In genomic region chr16:38522129-38523084, GRCm38 (mm10) we compare ENCODE assay signal across 8 mouse cellular contexts. TPM values are rescaled to one million over a fixed set of nuclear protein-coding genes. Genes with fewer than 3 reads are reported as not detected.
DNase-seq lines count a peak whose midpoint lies in the region; ATAC-seq and TF ChIP-seq lines count a peak whose summit lies in the region.

Timmdc1 (minus strand) TSS chr16:38522663.

- no peaks in the 10 kb centered on the region for H3K9me3 ChIP-seq in embryonic facial prominence, embryonic 13.5 days
- no peaks in the 10 kb centered on the region for H3K9me3 ChIP-seq in limb, embryonic 12.5 days
- no peaks in the 10 kb centered on the region for H3K9me3 ChIP-seq in midbrain, embryonic 15.5 days

- no peak for TF ChIP-seq CTCF in kidney, adult 2 months (conservative IDR thresholded peaks at IDR 0.05; ENCODE audit: insufficient read depth, insufficient read length, low read depth, low read length)
- no peak for TF ChIP-seq CTCF in spleen, adult 2 months (IDR thresholded peaks at IDR 0.05; ENCODE audit: extremely low read depth, insufficient read depth, insufficient read length, insufficient replicate concordance)

- peaks cover 11% of the 10 kb centered on the region; the same call in 1 of the 2 replicates for H3K4me1 ChIP-seq in embryonic facial prominence, embryonic 13.5 days
- H3K4me1 ChIP-seq in kidney, adult 2 months (ENCODE audit: control insufficient read depth, insufficient read depth, low read length): peaks cover 7% of the 10 kb centered on the region
- peaks cover 11% of the 10 kb centered on the region; the same call in 1 of the 2 replicates for H3K4me1 ChIP-seq in limb, embryonic 12.5 days (replicated peaks)
- H3K4me1 ChIP-seq in midbrain, embryonic 15.5 days: peaks cover 18% of the 10 kb centered on the region
- H3K4me1 ChIP-seq in spleen, adult 2 months (ENCODE audit: control insufficient read depth, insufficient read depth, insufficient read length): no peaks in the 10 kb centered on the region; the same call in none of the 2 replicates

- H3K27ac ChIP-seq in embryonic facial prominence, embryonic 13.5 days: peak within 1 kb of the TSS; percentile 93
- H3K27ac ChIP-seq in kidney, adult 2 months (ENCODE audit: insufficient read depth, low read depth, low read length): peak within 1 kb of the TSS; percentile 86
- H3K27ac ChIP-seq in limb, embryonic 12.5 days: peak within 1 kb of the TSS; percentile 92
- peak within 1 kb of the TSS; percentile 92 for H3K27ac ChIP-seq in midbrain, embryonic 15.5 days
- H3K27ac ChIP-seq in spleen, adult 2 months (ENCODE audit: insufficient read depth, low read length): peak within 1 kb of the TSS; percentile 99

- under 1% methylated on average over 73 of the region's 73 CpGs for WGBS in embryonic facial prominence, embryonic 13.5 days
- under 1% methylated on average over 73 of the region's 73 CpGs for WGBS in kidney, adult 2 months
- under 1% methylated on average over 73 of the region's 73 CpGs for WGBS in limb, embryonic 12.5 days
- WGBS in midbrain, embryonic 15.5 days: under 1% methylated on average over 73 of the region's 73 CpGs
- WGBS in spleen, adult 2 months: under 1% methylated on average over 72 of the region's 73 CpGs

- DNase-seq in 3134 (ENCODE audit: extremely low read depth, insufficient read length, low spot score): peak; percentile 96
- DNase-seq in adrenal gland, postnatal 36 days: peak; percentile 97 to 98
- peak; percentile 97 for DNase-seq in heart, adult 18-20 months
- peak; percentile 98 for DNase-seq in kidney, adult 2 months
- DNase-seq in spleen, adult 2 months (ENCODE audit: low read depth in 1 of 2, low spot score in 2 of 2): peak; percentile 94 to 95

- TF ChIP-seq POLR2A in kidney, adult 2 months (IDR thresholded peaks at IDR 0.05; ENCODE audit: low read depth, low read length): peak; percentile 41
- TF ChIP-seq POLR2A in spleen, adult 2 months (IDR thresholded peaks at IDR 0.05; ENCODE audit: low read depth, low read length): peak; percentile 60

- peak within 1 kb of the TSS; percentile 94 for H3K9ac ChIP-seq in embryonic facial prominence, embryonic 13.5 days
- peak within 1 kb of the TSS; percentile 87 for H3K9ac ChIP-seq in limb, embryonic 12.5 days (replicated peaks)
- peak within 1 kb of the TSS; percentile 99 for H3K9ac ChIP-seq in midbrain, embryonic 15.5 days

- H3K27me3 ChIP-seq in embryonic facial prominence, embryonic 13.5 days: no peaks in the 10 kb centered on the region
- H3K27me3 ChIP-seq in kidney, adult 2 months (replicated peaks; ENCODE audit: control insufficient read depth, insufficient read depth, low read length): no peaks in the 10 kb centered on the region
- no peaks in the 10 kb centered on the region for H3K27me3 ChIP-seq in limb, embryonic 12.5 days
- no peaks in the 10 kb centered on the region for H3K27me3 ChIP-seq in midbrain, embryonic 15.5 days (replicated peaks)
- no peaks in the 10 kb centered on the region for H3K27me3 ChIP-seq in spleen, adult 2 months (ENCODE audit: control insufficient read depth, insufficient read depth, low read length)

- peaks cover 45% of the 10 kb centered on the region for H3K36me3 ChIP-seq in embryonic facial prominence, embryonic 13.5 days
- no peaks in the 10 kb centered on the region; the same call in 1 of the 2 replicates for H3K36me3 ChIP-seq in kidney, adult 2 months (ENCODE audit: control insufficient read depth, insufficient read depth, low read length)
- peaks cover 45% of the 10 kb centered on the region for H3K36me3 ChIP-seq in limb, embryonic 12.5 days
- peaks cover 27% of the 10 kb centered on the region for H3K36me3 ChIP-seq in midbrain, embryonic 15.5 days (replicated peaks)
- peaks cover 6% of the 10 kb centered on the region; the same call in 1 of the 2 replicates for H3K36me3 ChIP-seq in spleen, adult 2 months (ENCODE audit: control insufficient read depth, insufficient read depth, low read length)

- peak within 1 kb of the TSS; percentile 94 for H3K4me3 ChIP-seq in embryonic facial prominence, embryonic 13.5 days
- peak within 1 kb of the TSS; percentile 77 for H3K4me3 ChIP-seq in kidney, adult 2 months (ENCODE audit: insufficient read depth, low read depth, low read length)
- H3K4me3 ChIP-seq in limb, embryonic 12.5 days (replicated peaks): peak within 1 kb of the TSS; percentile 94
- H3K4me3 ChIP-seq in midbrain, embryonic 15.5 days: peak within 1 kb of the TSS; percentile 98
- peak within 1 kb of the TSS; percentile 97 for H3K4me3 ChIP-seq in spleen, adult 2 months (ENCODE audit: extremely low read depth, insufficient read depth, insufficient read length)

- peak; percentile 95 for ATAC-seq in embryonic facial prominence, embryonic 13.5 days (ENCODE audit: insufficient number of reproducible peaks, insufficient read depth, low FRiP score, low TSS enrichment, low read depth)
- ATAC-seq in limb, embryonic 12.5 days (ENCODE audit: insufficient number of reproducible peaks, insufficient read depth, low FRiP score, low TSS enrichment, low read depth): peak; percentile 97
- ATAC-seq in midbrain, embryonic 15.5 days (replicated peaks): peak; percentile 99

- H3K4me2 ChIP-seq in embryonic facial prominence, embryonic 13.5 days: peak within 1 kb of the TSS; percentile 61
- peak within 1 kb of the TSS; percentile 62 for H3K4me2 ChIP-seq in limb, embryonic 12.5 days
- H3K4me2 ChIP-seq in midbrain, embryonic 15.5 days: peak within 1 kb of the TSS; percentile 79

RNA-seq across cellular contexts. Expression of gene Timmdc1, which starts in this region (rescaled TPM):
- 10 to 100 TPM; 46.1 to 47.8 TPM for total RNA-seq in adrenal gland, postnatal 36 days (2021)
- 31.3 and 32.1 TPM in 2 replicates for polyA plus RNA-seq in embryonic facial prominence, embryonic 13.5 days (2015; fragmentation: Nextera tagmentation; extraction: Ambion mirVana)
- total RNA-seq in heart, adult 18-20 months (2021): 10 to 100 TPM; 67.1 to 68.3 TPM
- polyA plus RNA-seq in kidney, adult 2 months (2012; rRNA removed): 15.4 and 16.5 TPM in 2 replicates
- 27.4 and 30.8 TPM in 2 replicates for polyA plus RNA-seq in limb, embryonic 12.5 days (2016; fragmentation: Nextera tagmentation; extraction: Ambion mirVana)
- polyA plus RNA-seq in midbrain, embryonic 15.5 days (2015; fragmentation: Nextera tagmentation; extraction: Ambion mirVana): 32.0 and 33.0 TPM in 2 replicates
- 7.8 and 14.8 TPM in 2 replicates for polyA plus RNA-seq in spleen, adult 2 months (2012; rRNA removed)

Comparison
In these comparisons a context has a peak if more than half of its experiments do, and no peak if none do; other contexts are left out.
1. Peak in every context shown above with its lines: DNase-seq, ATAC-seq, H3K4me3 ChIP-seq and H3K27ac ChIP-seq.